22 mouse cellular contexts compared by ENCODE assay signal in genomic region chr15:103006326-103006725, GRCm38 (mm10). TPM values are rescaled to one million over a fixed set of nuclear protein-coding genes. Genes with fewer than 3 reads are reported as not detected.
DNase-seq lines count a peak whose midpoint lies in the region; ATAC-seq and TF ChIP-seq lines count a peak whose summit lies in the region.
"Had no signal": no experiment of that assay in that cellular context is flagged by ENCODE, and none has a peak within 500 bp of the region (broad histone marks: within the 10 kb centered on the region; RNA-seq: fewer than 3 reads in every experiment).

No protein-coding gene starts in this region.

- intact Hi-C loops in heart, adult 2 months (cut with DNase I): no loop called here

- H3K9ac ChIP-seq in kidney, embryonic 14.5 days (ENCODE audit: low read depth, low read length): peak overlapping the region; percentile 57; the same call in 1 of the 2 replicates
- no peak overlapping the region for H3K9ac ChIP-seq in limb, embryonic 11.5 days (ENCODE audit: low read length)
- H3K9ac ChIP-seq in neural tube, embryonic 15.5 days (replicated peaks): peak overlapping the region; percentile 47
- H3K9ac ChIP-seq in heart, adult 2 months (ENCODE audit: low read depth, low read length): no peak overlapping the region
- H3K9ac ChIP-seq: forebrain, embryonic 15.5 days; liver, embryonic 14.5 days had no signal

- no peak overlapping the region; the same call in 1 of the 2 replicates for H3K4me3 ChIP-seq in kidney, embryonic 14.5 days (ENCODE audit: low read length)
- no peak overlapping the region for H3K4me3 ChIP-seq in kidney, adult 2 months (ENCODE audit: insufficient read depth, low read depth, low read length)
- H3K4me3 ChIP-seq in G1E (ENCODE audit: low read depth, low read length): peak overlapping the region; percentile 21; the same call in 1 of the 2 replicates
- H3K4me3 ChIP-seq in limb, embryonic 11.5 days (ENCODE audit: low read depth, low read length): no peak overlapping the region
- no peak overlapping the region for H3K4me3 ChIP-seq in neural tube, embryonic 15.5 days (replicated peaks)
- no peak overlapping the region for H3K4me3 ChIP-seq in embryonic facial prominence, embryonic 10.5 days
- no peak overlapping the region for H3K4me3 ChIP-seq in heart, adult 2 months
- H3K4me3 ChIP-seq: forebrain, embryonic 15.5 days had no signal

- no peak for TF ChIP-seq EP300 in heart, adult 2 months (IDR thresholded peaks at IDR 0.05; ENCODE audit: insufficient read depth, low read depth, low read length)

- peaks cover 16% of the 10 kb centered on the region for H3K27me3 ChIP-seq in kidney, embryonic 14.5 days (ENCODE audit: control insufficient read depth, insufficient read depth, low read length)
- H3K27me3 ChIP-seq in kidney, adult 2 months (replicated peaks; ENCODE audit: control insufficient read depth, insufficient read depth, low read length): no peaks in the 10 kb centered on the region
- H3K27me3 ChIP-seq in G1E (ENCODE audit: insufficient read depth, low read length): no peaks in the 10 kb centered on the region
- H3K27me3 ChIP-seq in limb, embryonic 11.5 days (ENCODE audit: control insufficient read depth, insufficient read depth, low read length): peaks cover 57% of the 10 kb centered on the region
- H3K27me3 ChIP-seq in neural tube, embryonic 15.5 days (replicated peaks): no peaks in the 10 kb centered on the region
- H3K27me3 ChIP-seq in embryonic facial prominence, embryonic 10.5 days (replicated peaks; ENCODE audit: low read depth, poor library complexity, severe bottlenecking): peaks cover 100% of the 10 kb centered on the region
- peaks cover 23% of the 10 kb centered on the region for H3K27me3 ChIP-seq in heart, adult 2 months (ENCODE audit: control insufficient read depth, insufficient read depth, low read length)

- peak overlapping the region; percentile 42 for H3K4me2 ChIP-seq in kidney, embryonic 14.5 days (replicated peaks; ENCODE audit: low read depth, low read length)
- no peak overlapping the region; the same call in 1 of the 2 replicates for H3K4me2 ChIP-seq in limb, embryonic 11.5 days (ENCODE audit: low read depth, severe bottlenecking)
- peak overlapping the region; percentile 59 for H3K4me2 ChIP-seq in neural tube, embryonic 15.5 days
- H3K4me2 ChIP-seq: forebrain, embryonic 15.5 days had no signal

- 19% methylated on average over 1 of the region's 1 CpGs for WGBS in kidney, embryonic 14.5 days
- WGBS in kidney, adult 2 months: 46% methylated on average over 1 of the region's 1 CpGs
- WGBS in limb, embryonic 11.5 days: 3% methylated on average over 1 of the region's 1 CpGs
- 12% methylated on average over 1 of the region's 1 CpGs for WGBS in neural tube, embryonic 15.5 days
- 10% methylated on average over 1 of the region's 1 CpGs for WGBS in embryonic facial prominence, embryonic 10.5 days
- 6% methylated on average over 1 of the region's 1 CpGs for WGBS in heart, adult 2 months

- H3K79me2 ChIP-seq in heart, adult 2 months (replicated peaks; ENCODE audit: control insufficient read depth, insufficient read depth, low read length): no peaks in the 10 kb centered on the region

- H3K4me1 ChIP-seq in kidney, embryonic 14.5 days (ENCODE audit: control insufficient read depth, insufficient read depth, low read length): peaks cover 88% of the 10 kb centered on the region
- H3K4me1 ChIP-seq in kidney, adult 2 months (ENCODE audit: control insufficient read depth, insufficient read depth, low read length): peaks cover 19% of the 10 kb centered on the region
- H3K4me1 ChIP-seq in G1E (ENCODE audit: insufficient read depth, low read depth, low read length): peaks cover 93% of the 10 kb centered on the region
- peaks cover 73% of the 10 kb centered on the region for H3K4me1 ChIP-seq in limb, embryonic 11.5 days (ENCODE audit: control insufficient read depth, insufficient read depth, low read length)
- H3K4me1 ChIP-seq in neural tube, embryonic 15.5 days: peaks cover 96% of the 10 kb centered on the region
- no peaks in the 10 kb centered on the region for H3K4me1 ChIP-seq in embryonic facial prominence, embryonic 10.5 days
- no peaks in the 10 kb centered on the region for H3K4me1 ChIP-seq in heart, adult 2 months (ENCODE audit: control insufficient read depth, insufficient read depth, low read length)
- H3K4me1 ChIP-seq: forebrain, embryonic 15.5 days had no signal

- no peaks in the 10 kb centered on the region for H3K9me3 ChIP-seq in kidney, embryonic 14.5 days (ENCODE audit: control insufficient read depth, low read length)
- no peaks in the 10 kb centered on the region for H3K9me3 ChIP-seq in G1E (replicated peaks)
- H3K9me3 ChIP-seq in limb, embryonic 11.5 days (ENCODE audit: control insufficient read depth, low read length): no peaks in the 10 kb centered on the region
- no peaks in the 10 kb centered on the region for H3K9me3 ChIP-seq in neural tube, embryonic 15.5 days (replicated peaks)
- no peaks in the 10 kb centered on the region for H3K9me3 ChIP-seq in embryonic facial prominence, embryonic 10.5 days
- H3K9me3 ChIP-seq: forebrain, embryonic 15.5 days had no signal

- ATAC-seq in kidney, embryonic 14.5 days (ENCODE audit: low FRiP score, low TSS enrichment): no peak
- ATAC-seq in G1E (ENCODE audit: extremely low read depth, insufficient number of reproducible peaks, low FRiP score, poor library complexity, severe bottlenecking): no peak
- no peak for ATAC-seq in limb, embryonic 11.5 days (ENCODE audit: insufficient number of reproducible peaks, low FRiP score, low TSS enrichment, low read depth)
- no peak for ATAC-seq in neural tube, embryonic 15.5 days (ENCODE audit: low FRiP score)
- ATAC-seq: forebrain, embryonic 15.5 days; lung, postnatal 0 days had no signal

- TF ChIP-seq CTCF in kidney, adult 2 months (conservative IDR thresholded peaks at IDR 0.05; ENCODE audit: insufficient read depth, insufficient read length, low read depth, low read length): no peak
- no peak for TF ChIP-seq CTCF in G1E (IDR thresholded peaks at IDR 0.05; ENCODE audit: low read depth, low read length)
- TF ChIP-seq CTCF in heart, adult 2 months (IDR thresholded peaks at IDR 0.05): no peak

- no peak for TF ChIP-seq POLR2A in kidney, adult 2 months (IDR thresholded peaks at IDR 0.05; ENCODE audit: low read depth, low read length)
- TF ChIP-seq POLR2A in heart, adult 2 months (IDR thresholded peaks at IDR 0.05; ENCODE audit: insufficient read depth, low read depth, low read length): no peak

- DNase-seq in kidney, adult 2 months: no peak
- DNase-seq in G1E (ENCODE audit: low spot score): no peak
- DNase-seq in limb, embryonic 11.5 days (ENCODE audit: low spot score): no peak
- no peak for DNase-seq in heart, adult 8-10 months (ENCODE audit: low spot score)
- no peak for DNase-seq in embryonic facial prominence, embryonic 10.5 days (ENCODE audit: low spot score)
- DNase-seq in heart, adult 2 months: no peak
- DNase-seq: cerebellum, adult 2 months; kidney, adult 9 months; midbrain, embryonic 14.5 days; right cerebral cortex, postnatal 25 days; thymus, adult 18-20 months had no signal

- peak overlapping the region; percentile 90 for H3K27ac ChIP-seq in kidney, embryonic 14.5 days (ENCODE audit: low read depth, low read length)
- H3K27ac ChIP-seq in kidney, adult 2 months (ENCODE audit: insufficient read depth, low read depth, low read length): no peak overlapping the region
- H3K27ac ChIP-seq in limb, embryonic 11.5 days (replicated peaks; ENCODE audit: low read depth, low read length): peak overlapping the region; percentile 70
- H3K27ac ChIP-seq in neural tube, embryonic 15.5 days (replicated peaks): peak overlapping the region; percentile 86
- no peak overlapping the region for H3K27ac ChIP-seq in embryonic facial prominence, embryonic 10.5 days (replicated peaks)
- no peak overlapping the region for H3K27ac ChIP-seq in heart, adult 2 months
- H3K27ac ChIP-seq: forebrain, embryonic 15.5 days; liver, embryonic 14.5 days had no signal

- H3K36me3 ChIP-seq in kidney, embryonic 14.5 days (ENCODE audit: control insufficient read depth, insufficient read depth, low read length): no peaks in the 10 kb centered on the region; the same call in 1 of the 2 replicates
- H3K36me3 ChIP-seq in kidney, adult 2 months (ENCODE audit: control insufficient read depth, insufficient read depth, low read length): no peaks in the 10 kb centered on the region
- H3K36me3 ChIP-seq in G1E (replicated peaks): peaks cover 25% of the 10 kb centered on the region
- no peaks in the 10 kb centered on the region for H3K36me3 ChIP-seq in limb, embryonic 11.5 days (ENCODE audit: control insufficient read depth, insufficient read depth, low read length)
- no peaks in the 10 kb centered on the region for H3K36me3 ChIP-seq in neural tube, embryonic 15.5 days
- H3K36me3 ChIP-seq in embryonic facial prominence, embryonic 10.5 days (replicated peaks): no peaks in the 10 kb centered on the region
- no peaks in the 10 kb centered on the region for H3K36me3 ChIP-seq in heart, adult 2 months (ENCODE audit: control insufficient read depth, insufficient read depth, low read length)
- H3K36me3 ChIP-seq: forebrain, embryonic 15.5 days had no signal

RNA-seq across cellular contexts. Expression of gene Hoxc6, which starts 8.3 kb away (rescaled TPM):
- polyA plus RNA-seq in kidney, embryonic 14.5 days (2014; fragmentation: Nextera tagmentation; extraction: Ambion mirVana): 12.3 and 16.1 TPM in 2 replicates
- polyA plus RNA-seq in kidney, adult 2 months (2012; rRNA removed): 24.7 and 25.4 TPM in 2 replicates
- total RNA-seq in G1E (2014; fragmentation: Nextera tagmentation): 16.3 and 37.1 TPM in 2 replicates
- 8.6 and 12.0 TPM in 2 replicates for total RNA-seq in G1E (2017)
- 27.1 and 28.6 TPM in 2 replicates for polyA plus RNA-seq in G1E (2012)
- polyA plus RNA-seq in limb, embryonic 11.5 days (2014; fragmentation: Nextera tagmentation; extraction: Ambion mirVana): 9.5 and 10.9 TPM in 2 replicates
- 23.4 and 35.1 TPM in 2 replicates for polyA plus RNA-seq in neural tube, embryonic 15.5 days (2015; fragmentation: Nextera tagmentation; extraction: Ambion mirVana)
- under 1 TPM in 2 of 4 experiments, not detected in 2; 0.25 to 0.62 TPM for total RNA-seq in heart, adult 8-10 months (2022)
- not detected in 2 replicates for polyA plus RNA-seq in embryonic facial prominence, embryonic 10.5 days (2016; fragmentation: Nextera tagmentation; extraction: Ambion mirVana)
- not detected for total RNA-seq in heart, adult 2 months (2021)
- not detected in 2 replicates for polyA plus RNA-seq in heart, adult 2 months (2012; rRNA removed)
- total RNA-seq: layer of hippocampus, postnatal 10 days; left cerebral cortex, postnatal 25 days; megakaryocyte progenitor cell, adult 5-6 weeks had no signal
- polyA plus RNA-seq: forebrain, embryonic 15.5 days; heart, postnatal 0 days; lung, postnatal 0 days; midbrain, embryonic 14.5 days had no signal

RNA-seq across cellular contexts. Expression of gene Hoxc4, which starts 12.4 kb away (rescaled TPM):
- polyA plus RNA-seq in kidney, embryonic 14.5 days (2014; fragmentation: Nextera tagmentation; extraction: Ambion mirVana): 7.4 and 8.6 TPM in 2 replicates
- polyA plus RNA-seq in kidney, adult 2 months (2012; rRNA removed): 2.5 and 2.7 TPM in 2 replicates
- 29.3 and 33.9 TPM in 2 replicates for total RNA-seq in G1E (2014; fragmentation: Nextera tagmentation)
- 11.0 and 12.2 TPM in 2 replicates for total RNA-seq in G1E (2017)
- polyA plus RNA-seq in G1E (2012): 60.1 and 65.8 TPM in 2 replicates
- 5.1 and 6.4 TPM in 2 replicates for polyA plus RNA-seq in limb, embryonic 11.5 days (2014; fragmentation: Nextera tagmentation; extraction: Ambion mirVana)
- 26.7 and 48.6 TPM in 2 replicates for polyA plus RNA-seq in neural tube, embryonic 15.5 days (2015; fragmentation: Nextera tagmentation; extraction: Ambion mirVana)
- not detected for total RNA-seq in heart, adult 8-10 months (2022)
- 0.11 and 0.16 TPM in 2 replicates for polyA plus RNA-seq in embryonic facial prominence, embryonic 10.5 days (2016; fragmentation: Nextera tagmentation; extraction: Ambion mirVana)
- total RNA-seq in heart, adult 2 months (2021): not detected
- 0.10 TPM in 1 of 2 replicates, not detected in the other for polyA plus RNA-seq in heart, adult 2 months (2012; rRNA removed)
- total RNA-seq: layer of hippocampus, postnatal 10 days; left cerebral cortex, postnatal 25 days; megakaryocyte progenitor cell, adult 5-6 weeks had no signal
- polyA plus RNA-seq: forebrain, embryonic 15.5 days; heart, postnatal 0 days; midbrain, embryonic 14.5 days had no signal

RNA-seq across cellular contexts. Expression of gene Hoxc8, which starts 15.9 kb away (rescaled TPM):
- 12.6 and 13.8 TPM in 2 replicates for polyA plus RNA-seq in kidney, embryonic 14.5 days (2014; fragmentation: Nextera tagmentation; extraction: Ambion mirVana)
- polyA plus RNA-seq in kidney, adult 2 months (2012; rRNA removed): 3.4 and 4.0 TPM in 2 replicates
- 21.1 and 26.6 TPM in 2 replicates for total RNA-seq in G1E (2014; fragmentation: Nextera tagmentation)
- 2.0 and 2.7 TPM in 2 replicates for total RNA-seq in G1E (2017)
- polyA plus RNA-seq in G1E (2012): 10.1 and 12.2 TPM in 2 replicates
- polyA plus RNA-seq in limb, embryonic 11.5 days (2014; fragmentation: Nextera tagmentation; extraction: Ambion mirVana): 4.6 and 4.8 TPM in 2 replicates
- polyA plus RNA-seq in neural tube, embryonic 15.5 days (2015; fragmentation: Nextera tagmentation; extraction: Ambion mirVana): 56.5 and 108 TPM in 2 replicates
- total RNA-seq in heart, adult 8-10 months (2022): not detected
- not detected in 2 replicates for polyA plus RNA-seq in embryonic facial prominence, embryonic 10.5 days (2016; fragmentation: Nextera tagmentation; extraction: Ambion mirVana)
- total RNA-seq in heart, adult 2 months (2021): not detected
- polyA plus RNA-seq in heart, adult 2 months (2012; rRNA removed): not detected in 2 replicates
- total RNA-seq: layer of hippocampus, postnatal 10 days; left cerebral cortex, postnatal 25 days; megakaryocyte progenitor cell, adult 5-6 weeks had no signal
- polyA plus RNA-seq: cerebellum, adult 2 months; embryonic facial prominence, embryonic 11.5 days; forebrain, embryonic 15.5 days; heart, postnatal 0 days; hindbrain, embryonic 11.5 days; lung, postnatal 0 days; midbrain, embryonic 14.5 days had no signal

RNA-seq across cellular contexts. Expression of gene Hoxc9, which starts 30.1 kb away (rescaled TPM):
- polyA plus RNA-seq in kidney, embryonic 14.5 days (2014; fragmentation: Nextera tagmentation; extraction: Ambion mirVana): 10.3 and 10.7 TPM in 2 replicates
- 5.5 and 7.3 TPM in 2 replicates for polyA plus RNA-seq in kidney, adult 2 months (2012; rRNA removed)
- 5.0 and 7.9 TPM in 2 replicates for total RNA-seq in G1E (2014; fragmentation: Nextera tagmentation)
- total RNA-seq in G1E (2017): 3.3 and 3.9 TPM in 2 replicates
- 9.8 and 12.0 TPM in 2 replicates for polyA plus RNA-seq in G1E (2012)
- polyA plus RNA-seq in limb, embryonic 11.5 days (2014; fragmentation: Nextera tagmentation; extraction: Ambion mirVana): 4.4 and 6.1 TPM in 2 replicates
- 19.7 and 30.9 TPM in 2 replicates for polyA plus RNA-seq in neural tube, embryonic 15.5 days (2015; fragmentation: Nextera tagmentation; extraction: Ambion mirVana)
- total RNA-seq in heart, adult 8-10 months (2022): not detected
- not detected in 2 replicates for polyA plus RNA-seq in embryonic facial prominence, embryonic 10.5 days (2016; fragmentation: Nextera tagmentation; extraction: Ambion mirVana)
- not detected for total RNA-seq in heart, adult 2 months (2021)
- not detected in 2 replicates for polyA plus RNA-seq in heart, adult 2 months (2012; rRNA removed)
- total RNA-seq: layer of hippocampus, postnatal 10 days; left cerebral cortex, postnatal 25 days; megakaryocyte progenitor cell, adult 5-6 weeks had no signal
- polyA plus RNA-seq: cerebellum, adult 2 months; embryonic facial prominence, embryonic 11.5 days; forebrain, embryonic 15.5 days; heart, postnatal 0 days; hindbrain, embryonic 11.5 days; lung, postnatal 0 days; midbrain, embryonic 14.5 days had no signal

RNA-seq across cellular contexts. Expression of gene Hoxc5, which starts 39.1 kb away (rescaled TPM):
- polyA plus RNA-seq in kidney, embryonic 14.5 days (2014; fragmentation: Nextera tagmentation; extraction: Ambion mirVana): 5.1 and 5.8 TPM in 2 replicates
- 4.0 and 4.1 TPM in 2 replicates for polyA plus RNA-seq in kidney, adult 2 months (2012; rRNA removed)
- total RNA-seq in G1E (2014; fragmentation: Nextera tagmentation) (9.9 and 19.8 TPM in 2 replicates), G1E (2017) (7.6 and 9.1 TPM in 2 replicates)
- 11.4 and 12.4 TPM in 2 replicates for polyA plus RNA-seq in G1E (2012)
- 8.3 and 9.1 TPM in 2 replicates for polyA plus RNA-seq in limb, embryonic 11.5 days (2014; fragmentation: Nextera tagmentation; extraction: Ambion mirVana)
- 14.6 and 20.7 TPM in 2 replicates for polyA plus RNA-seq in neural tube, embryonic 15.5 days (2015; fragmentation: Nextera tagmentation; extraction: Ambion mirVana)
- under 1 TPM in 1 of 4 experiments, not detected in 3; 0.12 TPM for total RNA-seq in heart, adult 8-10 months (2022)
- polyA plus RNA-seq in embryonic facial prominence, embryonic 10.5 days (2016; fragmentation: Nextera tagmentation; extraction: Ambion mirVana): 0.07 and 0.18 TPM in 2 replicates
- not detected for total RNA-seq in heart, adult 2 months (2021)
- polyA plus RNA-seq in heart, adult 2 months (2012; rRNA removed): 0.20 TPM in 1 of 2 replicates, not detected in the other
- total RNA-seq: layer of hippocampus, postnatal 10 days; left cerebral cortex, postnatal 25 days; megakaryocyte progenitor cell, adult 5-6 weeks had no signal
- polyA plus RNA-seq: forebrain, embryonic 15.5 days; heart, postnatal 0 days; lung, postnatal 0 days had no signal

Comparison
In these comparisons a context has a peak if more than half of its experiments do, and no peak if none do; other contexts are left out.
1. H3K27ac ChIP-seq: peak in kidney, embryonic 14.5 days (single experiment), limb, embryonic 11.5 days (single experiment) and neural tube, embryonic 15.5 days (single experiment); none in kidney, adult 2 months (single experiment), embryonic facial prominence, embryonic 10.5 days (single experiment) and heart, adult 2 months (single experiment).
2. H3K9ac ChIP-seq: peak in kidney, embryonic 14.5 days (single experiment) and neural tube, embryonic 15.5 days (single experiment); none in limb, embryonic 11.5 days (single experiment) and heart, adult 2 months (single experiment).
3. RNA of gene Hoxc6, which starts 8.3 kb away (polyA plus RNA-seq): 23.4 to 35.1 TPM in neural tube, embryonic 15.5 days, 27.1 to 28.6 TPM in G1E, 24.7 to 25.4 TPM in kidney, adult 2 months, 12.3 to 16.1 TPM in kidney, embryonic 14.5 days and 9.5 to 10.9 TPM in limb, embryonic 11.5 days; not detected in heart, adult 2 months and not detected in embryonic facial prominence, embryonic 10.5 days; every median in the first group is over 10 times any median in the second.